Mouse (Mus musculus) liver, adult 2 months (tissue): Measurements from ENCODE around the gene Szrd1.

Experiments
- CTCF ChIP-seq: fragments of 200-500 bp; IDR thresholded peaks from 2 replicates; pipeline ENCODE4 v1.5.1; 2011; ENCODE audit warnings: low read depth, low read length, control low read depth
- POLR2A ChIP-seq: fragments of 200-500 bp; IDR thresholded peaks from 2 replicates; pipeline ENCODE4 v1.6.1; 2011; ENCODE audit warnings: low read length, control low read depth; ENCODE audit not compliant: insufficient read depth; ENCODE audit errors: extremely low read depth

GRCm38 (mm10) chr4:141172121-141172520 lies 32.5 kb upstream of the Szrd1 start:
- no peak for TF ChIP-seq CTCF
- TF ChIP-seq POLR2A, result no peak
